Mouse (Mus musculus) forebrain, embryonic 12.5 days (tissue): ENCODE data around the gene Arpp21. TPM values are rescaled to one million over a fixed set of nuclear protein-coding genes. Genes with fewer than 3 reads are reported as not detected.
A peak's percentile ranks its signal among the peaks of the same experiment; 100 is the strongest.

Experiments used
- microRNA-seq: library from miRNA; unstranded; fragments of <30 nt; microRNA quantifications from one replicate; pipeline ENCODE4, GENCODE M21; 2017
- polyA plus RNA-seq: library from polyadenylated mRNA; unstranded; fragments of >200 nt; fragmentation: Nextera tagmentation; extraction: Ambion mirVana; gene quantifications from 2 replicates; pipeline ENCODE4 v1.2.1, GENCODE M21; 2016

The Arpp21 gene
- polyA plus RNA-seq, 1 experiment from 2014 or later = 10.4 TPM

Small RNA genes within 50 kb of the gene (microRNA-seq; reads per million reads assigned to microRNA genes)
- 186 reads per million, percentile 57 among the genes with 10 or more reads in this experiment for gene Mir128-2
